Mouse (Mus musculus): ENCODE measurements around the gene Zfp704. TPM values are rescaled to one million over a fixed set of nuclear protein-coding genes. Genes with fewer than 3 reads are reported as not detected.

Gene Zfp704
- polyA plus RNA-seq, 1 experiment = 0.80 TPM

- Histone ChIP-seq H3K4me3 (no peak overlapping the region), H3ac (ENCODE audit: control insufficient read depth, insufficient read length) (no peak overlapping the region), H3K79me2 (ENCODE audit: control insufficient read depth, insufficient read depth) (no peaks in the 10 kb centered on the region), H3K36me3 (ENCODE audit: control insufficient read depth, insufficient read depth) (no peaks in the 10 kb centered on the region), H3K4me2 (ENCODE audit: low read depth) (no peak overlapping the region), H3K27me3 (ENCODE audit: control insufficient read depth, insufficient read depth, insufficient read length) (no peaks in the 10 kb centered on the region)
- TF ChIP-seq SRF (IDR thresholded peaks at IDR 0.05; ENCODE audit: control insufficient read depth, insufficient read length, low read depth) (no peak), MYOG (IDR thresholded peaks at IDR 0.05; ENCODE audit: control insufficient read depth in 1 of 3, insufficient read depth in 1 of 3, insufficient read length in 2 of 3, low read depth in 2 of 3) (no peak), REST (IDR thresholded peaks at IDR 0.05; ENCODE audit: insufficient read depth, insufficient read length) (no peak), POLR2A (IDR thresholded peaks at IDR 0.05; ENCODE audit: insufficient read length, low read depth) (no peak)
Measured at GRCm38 (mm10) chr3:9530097-9530780, 79.6 kb downstream of the Zfp704 start.

- no peak for TF ChIP-seq POLR2AphosphoS2 (IDR thresholded peaks at IDR 0.05; ENCODE audit: insufficient read length, low read depth)
- TF ChIP-seq E2F4 (IDR thresholded peaks at IDR 0.05; ENCODE audit: insufficient read depth) = no peak
- no peak for TF ChIP-seq REST (IDR thresholded peaks at IDR 0.05; ENCODE audit: insufficient read depth, insufficient read length)
- no peak for TF ChIP-seq USF1 (IDR thresholded peaks at IDR 0.05; ENCODE audit: low read depth)
- H3K79me2 ChIP-seq (ENCODE audit: control insufficient read depth, insufficient read depth) = no peaks in the 10 kb centered on the region
- no peak overlapping the region for H3K4me2 ChIP-seq (ENCODE audit: low read depth)
- H3K36me3 ChIP-seq (ENCODE audit: control insufficient read depth, insufficient read depth) = no peaks in the 10 kb centered on the region
- no peak overlapping the region for H3ac ChIP-seq (ENCODE audit: control insufficient read depth, insufficient read length)
- H3K4me3 ChIP-seq = no peak overlapping the region
- H3K27me3 ChIP-seq (ENCODE audit: control insufficient read depth, insufficient read depth, insufficient read length) = no peaks in the 10 kb centered on the region
Measured at GRCm38 (mm10) chr3:9524429-9524828, 85.5 kb downstream of the Zfp704 start.

- no peaks in the 10 kb centered on the region for H3K36me3 ChIP-seq (ENCODE audit: control insufficient read depth, insufficient read depth)
- H3K4me2 ChIP-seq (ENCODE audit: low read depth) = no peak overlapping the region
- no peaks in the 10 kb centered on the region for H3K27me3 ChIP-seq (ENCODE audit: control insufficient read depth, insufficient read depth, insufficient read length)
- no peak overlapping the region for H3ac ChIP-seq (ENCODE audit: control insufficient read depth, insufficient read length)
- TF ChIP-seq TCF12 (IDR thresholded peaks at IDR 0.05; ENCODE audit: insufficient read depth, poor library complexity, severe bottlenecking) (no peak), POLR2AphosphoS2 (IDR thresholded peaks at IDR 0.05; ENCODE audit: insufficient read length, low read depth) (no peak), MYOG (IDR thresholded peaks at IDR 0.05; ENCODE audit: control insufficient read depth in 1 of 3, insufficient read depth in 1 of 3, insufficient read length in 2 of 3, low read depth in 2 of 3) (no peak), MYOD1 (IDR thresholded peaks at IDR 0.05; ENCODE audit: control insufficient read depth in 1 of 3, insufficient read length in 2 of 3, low read depth in 2 of 3) (no peak), POLR2A (IDR thresholded peaks at IDR 0.05; ENCODE audit: insufficient read length, low read depth) (no peak), MAX (IDR thresholded peaks at IDR 0.05; ENCODE audit: low read depth) (no peak), TCF3 (IDR thresholded peaks at IDR 0.05; ENCODE audit: insufficient read length, low read depth) (no peak), REST (IDR thresholded peaks at IDR 0.05; ENCODE audit: insufficient read depth, insufficient read length) (no peak), SRF (IDR thresholded peaks at IDR 0.05; ENCODE audit: control insufficient read depth, insufficient read length, low read depth) (no peak), USF1 (IDR thresholded peaks at IDR 0.05; ENCODE audit: low read depth) (no peak)
- H3K4me3 ChIP-seq = no peak overlapping the region
- no peaks in the 10 kb centered on the region for H3K79me2 ChIP-seq (ENCODE audit: control insufficient read depth, insufficient read depth)
Measured at GRCm38 (mm10) chr3:9523081-9523932, 86.6 kb downstream of the Zfp704 start.

GRCm38 (mm10) chr3:9522009-9522408 lies 87.9 kb downstream of the Zfp704 start:
- H3K79me2 ChIP-seq (ENCODE audit: control insufficient read depth, insufficient read depth) = no peaks in the 10 kb centered on the region
- TF ChIP-seq CEBPB (IDR thresholded peaks at IDR 0.05; ENCODE audit: insufficient read depth, poor library complexity, severe bottlenecking) = no peak
- no peak for TF ChIP-seq POLR2A (IDR thresholded peaks at IDR 0.05; ENCODE audit: insufficient read length, low read depth)
- TF ChIP-seq MYOD1 (IDR thresholded peaks at IDR 0.05; ENCODE audit: control insufficient read depth in 1 of 3, insufficient read length in 2 of 3, low read depth in 2 of 3) = no peak
- TF ChIP-seq USF1 (IDR thresholded peaks at IDR 0.05; ENCODE audit: low read depth) = no peak
- no peak overlapping the region for H3K4me2 ChIP-seq (ENCODE audit: low read depth)
- H3K27me3 ChIP-seq (ENCODE audit: control insufficient read depth, insufficient read depth, insufficient read length) = no peaks in the 10 kb centered on the region
- H3K36me3 ChIP-seq (ENCODE audit: control insufficient read depth, insufficient read depth) = no peaks in the 10 kb centered on the region
- H3K4me3 ChIP-seq = no peak overlapping the region
- no peak overlapping the region for H3ac ChIP-seq (ENCODE audit: control insufficient read depth, insufficient read length)

GRCm38 (mm10) chr3:9520728-9521054 lies 89.2 kb downstream of the Zfp704 start:
- no peak overlapping the region for H3K4me3 ChIP-seq
- no peak overlapping the region for H3K4me2 ChIP-seq (ENCODE audit: low read depth)
- no peaks in the 10 kb centered on the region for H3K27me3 ChIP-seq (ENCODE audit: control insufficient read depth, insufficient read depth, insufficient read length)
- H3K36me3 ChIP-seq (ENCODE audit: control insufficient read depth, insufficient read depth) = no peaks in the 10 kb centered on the region
- no peaks in the 10 kb centered on the region for H3K79me2 ChIP-seq (ENCODE audit: control insufficient read depth, insufficient read depth)
- H3ac ChIP-seq (ENCODE audit: control insufficient read depth, insufficient read length) = no peak overlapping the region
- no peak for TF ChIP-seq MAX (IDR thresholded peaks at IDR 0.05; ENCODE audit: low read depth)
- no peak for TF ChIP-seq REST (IDR thresholded peaks at IDR 0.05; ENCODE audit: insufficient read depth, insufficient read length)
- TF ChIP-seq SRF (IDR thresholded peaks at IDR 0.05; ENCODE audit: control insufficient read depth, insufficient read length, low read depth) = no peak
- TF ChIP-seq CEBPB (IDR thresholded peaks at IDR 0.05; ENCODE audit: insufficient read depth, poor library complexity, severe bottlenecking) = no peak
- no peak for TF ChIP-seq TCF3 (IDR thresholded peaks at IDR 0.05; ENCODE audit: insufficient read length, low read depth)
- no peak for TF ChIP-seq TCF12 (IDR thresholded peaks at IDR 0.05; ENCODE audit: insufficient read depth, poor library complexity, severe bottlenecking)
- TF ChIP-seq E2F4 (IDR thresholded peaks at IDR 0.05; ENCODE audit: insufficient read depth) = no peak
- no peak for TF ChIP-seq POLR2A (IDR thresholded peaks at IDR 0.05; ENCODE audit: insufficient read length, low read depth)
- no peak for TF ChIP-seq MYOD1 (IDR thresholded peaks at IDR 0.05; ENCODE audit: control insufficient read depth in 1 of 3, insufficient read length in 2 of 3, low read depth in 2 of 3)
- TF ChIP-seq USF1 (IDR thresholded peaks at IDR 0.05; ENCODE audit: low read depth) = no peak
- TF ChIP-seq POLR2AphosphoS2 (IDR thresholded peaks at IDR 0.05; ENCODE audit: insufficient read length, low read depth) = no peak
- TF ChIP-seq MYOG (IDR thresholded peaks at IDR 0.05; ENCODE audit: control insufficient read depth in 1 of 3, insufficient read depth in 1 of 3, insufficient read length in 2 of 3, low read depth in 2 of 3) = no peak
